Mouse (Mus musculus) naive thymus-derived CD4-positive, alpha-beta T cell, adult 2 months (primary cell): ENCODE measurements around the gene Gpr180.
A peak's percentile ranks its signal among the peaks of the same experiment; 100 is the strongest.
"Not testable (repeated sequence)": the region's sequence is repeated elsewhere in the genome, so short reads cannot be mapped to it uniquely, and the experiment has no call there.

Source experiments
- DNase-seq: peaks from one replicate; pipeline ENCODE4 v3.0.0-alpha.2; 2011; ENCODE audit warnings: low read depth

Gene Gpr180

DNA sequence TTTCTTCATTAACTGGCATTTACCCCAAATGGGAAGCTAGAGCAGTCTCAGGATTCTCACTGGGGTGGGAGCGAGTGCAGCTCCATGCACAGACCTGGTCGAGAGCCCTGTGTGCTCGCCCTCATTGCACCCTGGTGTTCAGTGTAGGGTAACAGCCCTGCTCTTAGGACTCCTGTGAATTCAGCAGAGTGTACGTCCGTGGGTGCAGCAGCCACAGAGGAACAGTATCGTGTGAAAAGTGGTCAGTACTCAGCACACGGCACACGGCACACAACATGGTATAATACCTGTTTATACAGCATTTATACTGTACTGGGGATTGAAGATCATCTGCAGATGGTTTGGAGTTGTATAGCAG lies 15.3 kb downstream of the Gpr180 start:
- no peak for DNase-seq

DNA sequence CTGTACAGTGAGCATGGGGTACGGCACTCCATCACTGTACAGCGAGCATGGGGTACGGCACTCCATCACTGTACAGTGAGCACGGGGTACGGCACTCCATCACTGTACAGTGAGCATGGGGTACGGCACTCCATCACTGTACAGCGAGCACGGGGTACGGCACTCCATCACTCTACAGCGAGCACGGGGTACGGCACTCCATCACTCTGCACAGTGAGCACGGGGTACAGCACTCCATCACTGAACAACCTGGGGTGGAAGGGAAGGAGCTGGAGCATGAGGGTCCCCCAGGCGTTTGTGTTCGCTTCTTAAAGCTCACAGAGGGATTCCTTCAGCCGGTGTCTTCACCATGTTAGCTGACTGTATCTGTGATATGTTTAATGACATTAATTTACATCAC lies 19.1 kb downstream of the Gpr180 start:
- not testable (repeated sequence) for DNase-seq

DNA sequence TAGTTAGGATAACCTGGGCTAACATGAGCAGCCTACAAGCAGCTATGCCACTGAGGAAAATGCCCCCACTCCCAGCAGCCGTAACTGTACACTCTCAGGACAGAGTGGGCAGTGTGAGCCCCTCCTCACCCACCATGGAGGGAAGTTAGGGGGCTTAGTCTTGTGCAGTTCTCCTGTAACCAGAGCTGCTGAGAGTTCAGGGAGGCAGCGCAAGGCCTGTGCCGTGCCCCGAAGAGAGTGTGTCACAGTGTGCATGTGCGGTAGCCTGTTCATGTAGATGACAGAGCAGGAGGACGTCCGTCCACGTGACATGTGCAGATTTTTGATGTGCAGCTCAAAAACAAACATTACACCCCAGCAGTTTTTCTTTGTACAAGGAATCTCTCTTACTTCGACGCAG lies 19.8 kb downstream of the Gpr180 start:
- DNase-seq = no peak

DNA sequence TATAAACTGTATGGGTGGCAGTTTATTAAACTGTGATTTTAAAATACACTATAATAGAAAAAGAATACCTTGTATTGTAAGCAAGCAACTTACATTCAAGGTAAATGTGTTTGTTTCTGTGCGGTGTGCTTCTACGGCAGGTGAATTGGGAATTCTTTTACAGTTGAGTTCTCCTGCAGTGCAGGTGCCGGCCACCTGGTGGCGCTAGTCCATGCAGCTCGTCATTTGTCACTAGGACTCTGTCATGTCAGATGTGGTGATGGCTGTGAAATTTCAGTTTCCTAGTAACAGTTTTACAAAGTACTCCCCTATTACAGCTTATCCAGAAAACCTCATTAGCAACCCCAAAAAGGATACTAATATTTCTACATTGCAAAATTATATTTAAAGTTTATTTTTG lies 20.2 kb downstream of the Gpr180 start:
- peak; percentile 81 for DNase-seq

DNA sequence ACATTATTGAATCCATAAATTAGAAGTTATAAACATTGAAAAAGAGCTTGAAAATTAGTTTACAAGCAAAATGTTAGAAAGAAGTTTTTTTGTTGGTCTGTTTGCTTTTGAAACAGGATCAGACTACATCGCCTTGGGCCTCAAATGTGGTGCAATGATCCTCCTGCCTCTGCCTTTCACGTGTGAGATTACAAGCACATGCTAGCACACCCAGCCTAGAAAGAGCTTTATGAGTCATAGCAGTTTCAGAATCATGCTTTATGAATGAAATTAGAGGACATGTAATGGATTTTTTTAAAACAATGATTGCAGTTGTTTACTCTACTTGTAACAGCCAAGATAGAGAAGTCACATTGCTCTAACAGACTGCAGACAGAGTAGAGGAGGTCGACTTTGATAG lies 24.8 kb downstream of the Gpr180 start:
- no peak for DNase-seq

DNA sequence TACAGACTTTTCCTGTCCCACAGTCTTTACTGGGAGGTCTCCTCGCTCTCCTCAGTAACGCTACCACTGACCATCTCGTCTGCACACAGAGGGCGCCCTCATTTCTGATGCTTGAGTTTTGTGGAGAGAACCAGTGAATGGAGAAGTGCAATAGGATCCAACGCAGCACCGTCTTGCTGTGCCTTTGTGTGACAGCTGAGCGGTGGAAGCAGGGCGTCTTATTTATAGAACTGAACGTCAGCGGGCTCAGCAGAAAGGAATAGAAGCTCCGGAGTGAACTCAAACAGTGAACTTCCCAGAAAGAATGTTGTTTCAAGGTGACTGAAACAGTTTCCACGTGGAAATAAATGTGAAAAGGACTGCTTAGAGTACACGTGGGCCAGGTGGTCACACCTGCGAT lies 25.7 kb downstream of the Gpr180 start:
- no peak for DNase-seq

DNA sequence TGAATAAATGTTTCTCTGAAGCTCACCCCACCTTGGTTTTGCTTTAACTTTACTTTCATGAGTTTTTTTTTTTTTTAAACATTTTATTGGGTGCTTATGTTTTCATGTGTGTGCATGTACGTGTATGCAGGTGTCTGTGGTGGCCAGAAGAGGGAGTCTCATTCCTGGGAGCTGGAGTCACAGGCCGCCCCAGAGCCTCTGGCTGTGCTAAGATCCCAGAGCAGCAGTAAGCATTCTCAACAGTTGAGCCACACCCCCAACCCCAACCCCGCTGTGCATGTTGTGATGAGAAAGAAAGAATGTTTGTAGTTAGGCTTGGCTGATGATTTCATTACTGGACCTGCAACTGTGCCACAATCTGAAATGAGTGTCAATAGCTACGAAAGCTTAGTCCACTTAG lies 31.8 kb downstream of the Gpr180 start:
- DNase-seq = no peak

DNA sequence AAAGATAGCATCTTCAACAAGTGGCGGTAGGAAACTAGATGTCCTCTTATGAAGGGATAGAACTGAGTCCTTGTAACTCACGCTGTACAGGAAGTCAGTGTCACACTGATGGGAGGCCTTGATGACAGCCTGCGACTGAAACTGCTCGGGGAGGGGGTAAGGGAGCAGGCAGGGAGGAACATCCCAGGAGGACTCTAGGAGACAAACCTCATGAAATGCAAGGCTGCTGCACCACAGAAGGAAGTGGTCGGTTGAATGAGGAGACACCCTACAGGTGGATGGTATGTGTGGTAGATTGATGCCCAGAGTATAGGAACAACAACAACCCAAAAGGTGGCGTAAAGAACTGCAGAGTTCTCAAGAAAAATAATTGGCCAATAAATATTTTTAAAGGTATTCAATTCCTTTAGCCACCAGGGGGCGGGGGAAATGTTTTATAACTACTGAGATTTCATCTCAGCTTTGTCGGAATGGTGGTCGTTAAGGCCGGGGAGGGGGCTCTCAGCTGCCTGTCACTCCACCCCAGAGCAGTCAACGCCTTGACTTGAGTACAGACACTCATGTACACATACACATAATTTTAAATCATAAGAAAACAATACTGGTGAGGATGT lies 36.7 kb downstream of the Gpr180 start:
- DNase-seq = peak; percentile 78

DNA sequence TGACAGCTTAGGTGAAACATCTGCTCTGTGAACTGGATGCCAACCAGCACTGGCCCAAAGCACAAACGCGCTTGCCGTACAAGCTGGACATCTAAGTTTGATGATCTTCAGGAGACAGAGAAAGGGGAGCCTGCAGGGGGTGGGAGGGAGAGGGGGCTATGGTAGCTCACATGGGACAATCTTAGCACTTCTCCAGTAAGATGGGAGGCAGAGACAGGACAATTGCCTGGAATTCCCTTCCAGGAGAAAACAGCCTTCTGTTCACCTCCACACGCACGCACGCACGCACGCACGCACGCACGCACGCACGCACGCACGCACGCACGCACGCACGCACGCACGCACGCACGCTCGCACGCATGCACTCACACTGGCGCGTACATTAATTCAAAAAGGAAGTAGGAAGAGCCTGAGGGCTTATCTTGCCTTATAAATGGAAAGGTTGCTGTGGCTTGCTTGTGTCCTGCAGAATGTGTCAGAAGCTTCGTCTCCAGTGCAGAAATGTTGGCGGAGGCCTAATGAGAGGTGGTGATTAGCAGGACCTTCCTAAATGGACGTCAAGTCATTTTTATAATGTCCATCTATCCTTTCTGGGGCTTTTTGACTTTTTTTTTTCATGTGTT lies 38.2 kb downstream of the Gpr180 start:
- no peak for DNase-seq

DNA sequence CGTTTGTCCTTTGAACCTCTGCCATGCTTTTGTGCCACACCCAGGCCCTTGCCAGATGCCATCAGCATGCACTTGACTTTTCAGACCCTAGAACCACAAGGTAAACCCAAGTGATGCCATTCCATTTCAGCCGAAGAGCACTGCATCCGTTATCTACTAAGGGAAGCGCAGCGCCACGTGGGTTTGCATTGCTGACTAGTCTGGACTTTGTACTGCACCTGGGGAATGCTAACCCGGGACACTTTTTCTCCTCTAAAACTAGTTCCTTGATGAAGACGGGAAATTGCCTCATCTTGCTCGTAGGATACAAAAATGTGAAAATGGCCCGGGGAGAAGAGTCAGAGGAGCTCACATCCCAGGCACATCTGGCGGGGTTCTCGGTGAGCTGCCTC lies 38.7 kb downstream of the Gpr180 start:
- DNase-seq = no peak

DNA sequence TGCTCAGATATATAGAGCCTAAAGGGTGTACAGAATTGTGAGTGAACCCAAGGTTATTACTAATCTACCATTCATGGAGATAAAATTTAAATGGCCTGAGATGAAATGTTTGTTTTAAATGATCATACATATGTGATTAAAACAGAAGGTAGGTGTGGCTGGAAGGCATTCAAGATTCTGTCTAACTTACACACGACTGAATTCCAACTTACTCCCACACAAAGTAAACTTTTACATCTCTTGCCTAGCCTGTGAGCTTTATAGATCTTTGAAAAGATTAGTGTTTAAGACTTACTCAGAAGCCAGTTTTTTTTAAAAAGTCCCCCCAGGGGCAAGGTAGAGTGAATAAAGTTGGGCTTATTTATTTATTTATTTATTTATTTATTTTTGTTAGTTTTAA lies 42.3 kb downstream of the Gpr180 start:
- peak; percentile 26 for DNase-seq

DNA sequence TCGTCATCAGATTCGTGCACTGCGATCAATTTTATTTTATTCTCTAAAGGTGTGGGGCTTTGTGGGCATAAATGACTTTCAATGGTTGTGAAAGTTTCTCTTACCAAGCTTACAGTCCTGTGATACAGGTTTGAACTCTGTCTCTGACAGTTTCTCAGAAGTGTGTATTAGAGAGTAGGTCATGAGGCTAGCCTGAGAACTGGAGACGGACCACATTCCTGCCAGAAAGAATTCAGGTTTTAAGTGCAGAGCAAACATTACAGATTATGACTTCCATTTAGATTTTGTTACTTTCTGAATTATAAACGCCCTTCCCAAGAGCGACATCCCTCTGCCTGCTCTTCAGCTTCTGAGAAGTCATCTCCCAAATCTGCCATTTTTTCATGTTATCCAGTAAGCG lies 42.7 kb downstream of the Gpr180 start:
- DNase-seq = no peak

DNA sequence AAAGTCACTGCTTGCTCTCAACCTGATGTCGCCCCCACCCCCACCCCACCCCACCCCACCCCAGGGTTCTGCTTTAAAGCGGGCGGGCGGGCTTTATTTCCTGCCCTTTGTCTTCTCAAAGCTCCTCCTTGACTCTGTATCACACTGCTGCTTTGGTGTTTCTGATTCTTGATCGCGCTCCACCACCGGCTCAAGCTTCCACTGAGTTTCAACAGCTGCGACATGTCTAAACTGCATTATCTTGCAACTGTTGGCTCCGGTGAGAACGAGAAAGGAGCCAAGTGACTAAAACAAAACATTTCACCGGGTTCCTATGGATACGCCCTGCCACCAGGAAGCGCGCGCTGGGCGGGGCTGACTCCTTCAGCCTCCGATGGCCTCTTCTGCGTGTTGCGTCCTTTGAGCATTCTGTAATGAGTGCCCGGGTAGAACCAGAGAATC lies 43.2 kb downstream of the Gpr180 start:
- peak; percentile 85 for DNase-seq

DNA sequence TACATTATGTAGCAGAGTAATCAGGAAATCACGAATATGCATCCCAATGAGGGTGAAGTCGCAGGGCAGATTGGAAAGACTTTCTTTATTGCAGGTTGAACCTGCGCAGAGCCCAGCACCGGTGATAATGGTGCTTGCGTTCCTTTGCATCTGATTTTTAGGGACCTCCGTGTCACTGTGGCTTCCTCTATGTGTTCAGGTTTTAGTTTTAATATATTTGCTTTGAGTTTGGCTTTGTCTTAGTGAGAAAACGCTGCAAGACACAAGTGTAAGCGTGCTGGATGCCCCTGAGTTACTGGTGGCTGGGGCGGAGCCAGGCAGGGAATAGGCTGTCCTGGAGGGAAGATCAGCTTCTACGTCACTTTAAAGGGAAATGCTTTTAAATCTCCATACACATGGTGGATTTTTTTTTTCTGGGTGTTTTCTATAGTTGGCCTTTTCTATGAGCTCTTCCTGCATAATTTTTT lies 43.8 kb downstream of the Gpr180 start:
- no peak for DNase-seq

DNA sequence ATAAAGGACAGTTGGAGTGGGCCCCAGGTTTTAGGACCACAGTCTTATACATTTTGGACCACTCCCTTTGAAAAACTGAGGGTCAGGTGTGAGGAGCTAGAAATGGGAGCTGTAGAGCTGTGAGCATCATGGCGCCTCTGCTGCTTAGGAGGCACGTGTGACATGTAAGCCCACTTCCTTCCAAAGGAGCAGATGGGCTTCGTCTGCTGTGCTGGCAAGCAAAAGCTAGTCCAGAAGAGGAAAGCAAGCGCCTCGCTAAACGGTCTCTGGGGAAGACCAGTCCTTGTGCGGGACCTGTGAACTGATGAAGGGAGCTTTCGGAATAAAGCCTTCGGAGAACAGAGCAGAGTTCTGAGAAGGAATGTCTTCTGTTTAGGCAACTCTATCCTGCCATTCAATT lies 54.5 kb downstream of the Gpr180 start:
- no peak for DNase-seq

DNA sequence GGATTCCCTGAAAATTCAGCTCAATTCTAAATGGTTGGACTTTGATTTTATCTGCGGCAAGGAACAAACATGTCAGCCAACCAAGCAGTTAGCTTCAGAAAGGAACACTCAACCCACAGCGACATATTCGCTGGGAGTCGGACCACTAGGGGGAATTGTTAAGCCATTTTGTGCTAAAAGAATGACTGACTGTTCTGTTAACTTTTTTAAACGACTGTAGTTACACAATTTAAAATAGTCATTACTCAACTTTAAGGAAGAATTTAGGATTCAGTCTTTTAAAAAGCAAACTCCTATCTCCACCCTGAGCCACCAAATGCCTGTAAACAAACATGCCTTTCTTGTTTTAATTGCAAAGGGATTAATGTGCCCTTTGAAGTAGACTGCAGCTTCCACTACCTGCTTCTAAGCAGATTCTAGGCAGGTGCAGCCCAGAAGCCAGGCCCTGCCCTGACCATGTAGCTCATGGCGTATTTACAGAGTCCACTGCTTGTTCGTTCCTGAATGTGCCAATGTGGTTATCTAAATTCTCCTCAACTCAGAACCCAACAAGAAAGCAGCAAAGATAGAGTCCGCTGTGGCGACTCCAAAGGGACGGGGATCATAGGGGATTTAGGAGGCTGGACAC lies 56.2 kb downstream of the Gpr180 start:
- DNase-seq = no peak

DNA sequence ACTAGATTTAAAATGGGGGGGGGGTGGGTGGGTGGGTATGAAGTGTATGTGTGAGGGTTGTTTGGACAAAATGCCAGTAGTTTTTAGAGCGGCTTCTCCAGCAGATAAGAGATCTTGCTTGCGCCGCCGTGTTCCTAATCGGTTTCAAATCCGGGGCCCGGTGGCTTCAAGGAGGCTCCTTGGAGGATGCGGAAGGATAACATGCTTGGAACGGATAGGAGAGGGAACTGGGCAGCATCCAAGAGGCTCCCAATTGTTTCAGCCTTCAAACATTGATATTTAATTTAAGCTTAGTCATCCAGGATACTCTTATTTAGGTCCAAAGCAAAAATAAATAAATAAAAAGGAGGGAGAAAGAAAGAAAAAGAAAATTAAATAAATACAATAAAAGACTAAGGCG lies 56.7 kb downstream of the Gpr180 start:
- no peak for DNase-seq

DNA sequence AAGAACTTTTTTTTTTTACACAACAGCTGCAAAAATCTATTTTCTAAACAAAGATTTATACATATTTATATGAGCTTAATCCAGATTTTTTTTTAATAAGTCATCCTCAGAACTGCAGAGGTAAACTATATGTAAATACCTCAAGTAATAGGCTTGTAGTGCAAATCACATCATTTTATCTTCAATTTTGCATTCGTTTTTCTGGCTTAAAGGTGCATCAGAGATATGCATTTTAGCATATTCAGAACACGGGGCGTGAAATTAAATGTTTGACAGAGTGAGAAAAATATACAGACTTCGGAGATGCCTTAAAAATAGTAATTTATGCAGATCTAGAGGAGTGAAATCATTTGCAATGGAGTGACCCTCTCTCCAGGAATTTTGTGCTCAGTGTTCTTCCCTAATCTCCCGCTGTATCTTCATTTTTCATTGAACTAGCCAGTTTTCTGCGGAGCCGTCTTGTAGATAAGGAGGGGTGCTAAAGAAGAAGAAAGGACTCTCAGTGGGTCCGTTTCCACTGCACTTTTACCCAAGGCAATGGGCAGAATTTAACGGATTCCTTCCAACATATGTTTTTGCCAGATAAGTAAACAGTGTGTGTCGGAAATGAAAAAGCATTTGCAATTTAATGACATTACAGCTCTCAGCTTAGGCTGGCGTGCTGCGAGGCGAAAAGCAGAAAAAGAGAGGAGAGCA lies 57.4 kb downstream of the Gpr180 start:
- no peak for DNase-seq

DNA sequence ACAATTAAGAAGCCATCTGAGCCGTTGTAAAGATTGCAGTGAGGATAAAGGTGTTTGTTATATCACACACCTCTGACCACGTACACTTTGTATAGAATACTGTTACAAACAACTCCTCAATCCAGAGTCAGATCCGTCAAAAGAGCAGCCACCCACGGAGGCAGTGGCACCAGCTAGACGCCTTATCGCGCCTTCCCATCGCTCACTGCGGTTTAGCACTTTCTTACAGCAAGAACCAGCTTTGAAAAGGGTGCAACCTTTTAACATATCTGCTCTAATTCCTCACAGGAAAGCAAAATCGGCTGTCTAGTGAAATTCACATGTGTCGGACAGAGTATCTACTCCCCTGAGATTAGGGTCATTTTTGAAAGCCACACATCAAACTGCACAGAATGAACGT lies 60.1 kb downstream of the Gpr180 start:
- DNase-seq = no peak

DNA sequence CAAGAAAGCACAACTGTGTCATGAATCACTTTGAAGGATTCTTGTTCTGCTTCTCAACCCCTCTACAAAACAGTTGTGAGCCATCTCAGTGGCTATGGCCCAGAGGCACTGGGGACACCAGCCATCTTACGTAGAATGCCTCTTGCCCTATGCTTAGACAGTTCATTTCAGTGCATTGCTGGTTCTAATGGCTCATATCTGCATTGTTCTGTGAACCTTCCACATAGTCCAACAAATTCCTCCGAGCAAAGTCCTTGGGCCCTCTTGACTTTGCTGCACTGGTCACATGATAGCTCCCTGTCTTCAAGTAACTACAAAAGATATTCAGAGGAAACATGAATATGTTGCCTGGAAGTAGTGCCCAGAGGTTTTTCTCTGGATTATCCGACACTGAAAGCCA lies 63.8 kb downstream of the Gpr180 start:
- DNase-seq = no peak

DNA sequence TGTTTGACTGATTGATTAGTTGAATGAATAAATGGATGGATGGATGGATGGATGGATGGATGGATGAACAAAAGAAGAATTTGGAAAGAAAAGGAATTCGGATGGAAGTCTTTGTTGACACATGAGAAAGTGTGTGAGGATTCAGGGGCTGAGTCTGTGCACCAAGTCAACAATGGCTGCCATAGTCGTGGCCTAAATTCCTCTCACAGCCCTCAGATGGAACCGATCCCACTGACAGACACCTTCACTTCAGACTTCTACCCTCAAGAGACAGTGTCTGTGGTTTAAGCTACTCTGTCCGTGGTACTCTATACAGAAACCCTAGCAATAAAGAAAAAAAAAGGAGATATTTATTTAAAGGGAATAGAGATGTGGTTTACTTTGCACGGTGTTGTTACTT lies 65.0 kb downstream of the Gpr180 start:
- DNase-seq = no peak

DNA sequence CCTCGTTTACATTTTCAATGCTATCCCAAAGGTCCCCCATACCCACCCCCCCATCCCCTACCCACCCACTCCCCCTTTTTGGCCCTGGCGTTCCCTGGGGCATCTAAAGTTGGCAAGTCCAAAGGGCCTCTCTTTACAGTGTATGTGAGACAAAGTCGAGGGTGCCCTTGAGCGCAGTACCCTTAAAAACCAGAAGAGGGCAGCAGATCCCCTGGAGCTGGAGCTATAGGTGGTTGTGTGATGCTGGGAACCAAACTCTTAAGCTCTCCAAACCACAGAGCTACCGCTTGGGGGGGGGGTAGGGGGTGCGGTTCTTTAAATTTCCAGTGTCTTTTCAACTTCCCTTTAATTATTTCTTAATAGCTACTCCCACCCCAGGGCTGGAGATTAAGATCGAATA lies 66.1 kb downstream of the Gpr180 start:
- peak; percentile 63 for DNase-seq

DNA sequence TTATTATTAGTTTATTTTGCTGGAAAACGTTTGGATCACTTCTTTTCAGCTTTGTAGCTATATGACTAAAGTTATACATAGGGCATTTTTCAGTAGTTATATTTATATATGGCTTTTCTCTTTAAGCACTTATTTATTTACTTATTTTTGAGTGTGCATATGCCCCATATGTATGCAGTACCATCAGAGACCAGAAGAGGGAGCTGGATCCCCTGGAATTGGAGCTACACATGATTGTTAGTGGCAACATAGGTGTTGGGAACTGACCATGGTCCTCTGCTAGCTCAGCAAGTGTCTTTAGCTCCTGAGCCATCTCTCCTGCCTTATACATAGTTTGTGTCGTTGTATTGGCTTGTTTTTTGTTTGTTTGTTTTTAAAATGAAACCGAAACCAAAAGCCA lies 70.4 kb downstream of the Gpr180 start:
- no peak for DNase-seq
